Mouse (Mus musculus) ES-Bruce4 (cell line): ENCODE results near the gene Cilp2.

Source experiments
- CTCF ChIP-seq: IDR thresholded peaks from one replicate; pipeline ENCODE4 v1.8.1; 2011; ENCODE audit warnings: low read depth, low read length
- EP300 ChIP-seq: IDR thresholded peaks from 2 replicates; pipeline ENCODE4 v1.6.1; 2011; ENCODE audit warnings: low read depth, low read length; ENCODE audit not compliant: insufficient read depth

- TF ChIP-seq CTCF (no peak), EP300 (no peak)
These were observed 17.3 kb downstream of the Cilp2 start for GRCm38 (mm10) chr8:69870003-69870765.
